Mouse (Mus musculus): ENCODE results near the gene Lrrc29. TPM values are rescaled to one million over a fixed set of nuclear protein-coding genes. Genes with fewer than 3 reads are reported as not detected.

The Lrrc29 gene
- polyA plus RNA-seq, 1 experiment from 2014 or later, result 0.86 TPM

GRCm38 (mm10) chr8:105346611-105347427, 20.7 kb upstream of the Lrrc29 start:
- WGBS, result 2% methylated on average over 34 of the region's 34 CpGs
- no peak overlapping the region for H3K27ac ChIP-seq (replicated peaks; ENCODE audit: low read depth, low read length)

GRCm38 (mm10) chr8:105345061-105345975, 19.2 kb upstream of the Lrrc29 start:
- Histone ChIP-seq H3K9me3 (ENCODE audit: control insufficient read depth, low read length) (no peaks in the 10 kb centered on the region), H3K4me3 (replicated peaks; ENCODE audit: low read depth, low read length) (no peak overlapping the region), H3K4me2 (ENCODE audit: low read length) (no peak overlapping the region), H3K4me1 (ENCODE audit: control insufficient read depth, insufficient read depth, low read length) (peaks cover 25% of the 10 kb centered on the region), H3K9ac (replicated peaks; ENCODE audit: low read length) (no peak overlapping the region), H3K27me3 (ENCODE audit: control insufficient read depth, insufficient read depth, low read length) (no peaks in the 10 kb centered on the region; the same call in 1 of the 2 replicates), H3K36me3 (ENCODE audit: control insufficient read depth, insufficient read depth, low read length) (no peaks in the 10 kb centered on the region), H3K27ac (replicated peaks; ENCODE audit: low read depth, low read length) (no peak overlapping the region)
- WGBS, result 78% methylated on average over 7 of the region's 7 CpGs
- ATAC-seq (ENCODE audit: low FRiP score, low TSS enrichment) (no peak), DNase-seq (no peak)

More at GRCm38 (mm10) chr8:105346611-105347427, 20.7 kb upstream of the Lrrc29 start:
- H3K27me3 ChIP-seq (ENCODE audit: control insufficient read depth, insufficient read depth, low read length), result no peaks in the 10 kb centered on the region; the same call in 1 of the 2 replicates
- peak overlapping the region; percentile 91 for H3K4me2 ChIP-seq (ENCODE audit: low read length)
- DNase-seq (peak; percentile 17), ATAC-seq (ENCODE audit: low FRiP score, low TSS enrichment) (peak; percentile 2; the same call in 1 of the 2 replicates)
- H3K9me3 ChIP-seq (ENCODE audit: control insufficient read depth, low read length), result no peaks in the 10 kb centered on the region
- H3K4me3 ChIP-seq (replicated peaks; ENCODE audit: low read depth, low read length), result peak overlapping the region; percentile 68
- H3K4me1 ChIP-seq (ENCODE audit: control insufficient read depth, insufficient read depth, low read length), result peaks cover 28% of the 10 kb centered on the region
- H3K9ac ChIP-seq (replicated peaks; ENCODE audit: low read length), result peak overlapping the region; percentile 2; the same call in 1 of the 2 replicates
- H3K36me3 ChIP-seq (ENCODE audit: control insufficient read depth, insufficient read depth, low read length), result no peaks in the 10 kb centered on the region

GRCm38 (mm10) chr8:105343791-105344574, 17.9 kb upstream of the Lrrc29 start:
- no peak overlapping the region for H3K27ac ChIP-seq (replicated peaks; ENCODE audit: low read depth, low read length)
- H3K4me2 ChIP-seq (ENCODE audit: low read length), result no peak overlapping the region
- 77% methylated on average over 7 of the region's 8 CpGs for WGBS
- no peak for ATAC-seq (ENCODE audit: low FRiP score, low TSS enrichment)
- H3K4me1 ChIP-seq (ENCODE audit: control insufficient read depth, insufficient read depth, low read length), result peaks cover 18% of the 10 kb centered on the region; the same call in 1 of the 2 replicates
- H3K4me3 ChIP-seq (replicated peaks; ENCODE audit: low read depth, low read length), result no peak overlapping the region
- no peaks in the 10 kb centered on the region; the same call in 1 of the 2 replicates for H3K27me3 ChIP-seq (ENCODE audit: control insufficient read depth, insufficient read depth, low read length)
- H3K36me3 ChIP-seq (ENCODE audit: control insufficient read depth, insufficient read depth, low read length), result no peaks in the 10 kb centered on the region
- H3K9ac ChIP-seq (replicated peaks; ENCODE audit: low read length), result no peak overlapping the region
- no peaks in the 10 kb centered on the region for H3K9me3 ChIP-seq (ENCODE audit: control insufficient read depth, low read length)
- DNase-seq, result no peak

- DNase-seq (no peak), ATAC-seq (ENCODE audit: low FRiP score, low TSS enrichment) (no peak)
- Histone ChIP-seq H3K27me3 (ENCODE audit: control insufficient read depth, insufficient read depth, low read length) (no peaks in the 10 kb centered on the region; the same call in 1 of the 2 replicates), H3K9me3 (ENCODE audit: control insufficient read depth, low read length) (no peaks in the 10 kb centered on the region), H3K4me2 (ENCODE audit: low read length) (no peak overlapping the region), H3K36me3 (ENCODE audit: control insufficient read depth, insufficient read depth, low read length) (no peaks in the 10 kb centered on the region), H3K27ac (replicated peaks; ENCODE audit: low read depth, low read length) (no peak overlapping the region), H3K4me1 (ENCODE audit: control insufficient read depth, insufficient read depth, low read length) (peaks cover 13% of the 10 kb centered on the region; the same call in 1 of the 2 replicates), H3K9ac (replicated peaks; ENCODE audit: low read length) (no peak overlapping the region), H3K4me3 (replicated peaks; ENCODE audit: low read depth, low read length) (no peak overlapping the region)
- 80% methylated on average over 4 of the region's 4 CpGs for WGBS
These were observed 16.7 kb upstream of the Lrrc29 start for GRCm38 (mm10) chr8:105342768-105343167.

- H3K27ac ChIP-seq (replicated peaks; ENCODE audit: low read depth, low read length), result no peak overlapping the region
- peak; percentile 38 for DNase-seq
- H3K4me2 ChIP-seq (ENCODE audit: low read length), result no peak overlapping the region
- 44% methylated on average over 8 of the region's 8 CpGs for WGBS
- H3K4me3 ChIP-seq (replicated peaks; ENCODE audit: low read depth, low read length), result no peak overlapping the region
- H3K9ac ChIP-seq (replicated peaks; ENCODE audit: low read length), result no peak overlapping the region
- no peaks in the 10 kb centered on the region for H3K27me3 ChIP-seq (ENCODE audit: control insufficient read depth, insufficient read depth, low read length)
- 0 out of 2 replicates have a peak, but pooled peaks cover under 1% of the 10 kb centered on the region for H3K4me1 ChIP-seq (ENCODE audit: control insufficient read depth, insufficient read depth, low read length)
- no peak for ATAC-seq (ENCODE audit: low FRiP score, low TSS enrichment)
- 0 out of 2 replicates have a peak, but pooled peaks cover 4% of the 10 kb centered on the region for H3K36me3 ChIP-seq (ENCODE audit: control insufficient read depth, insufficient read depth, low read length)
- H3K9me3 ChIP-seq (ENCODE audit: control insufficient read depth, low read length), result no peaks in the 10 kb centered on the region
These were observed 15.3 kb upstream of the Lrrc29 start for GRCm38 (mm10) chr8:105341399-105341798.

- WGBS, result 87% methylated on average over 6 of the region's 6 CpGs
- Histone ChIP-seq H3K4me1 (ENCODE audit: control insufficient read depth, insufficient read depth, low read length) (no peaks in the 10 kb centered on the region), H3K9me3 (ENCODE audit: control insufficient read depth, low read length) (no peaks in the 10 kb centered on the region), H3K9ac (replicated peaks; ENCODE audit: low read length) (no peak overlapping the region), H3K36me3 (ENCODE audit: control insufficient read depth, insufficient read depth, low read length) (0 out of 2 replicates have a peak, but pooled peaks cover 4% of the 10 kb centered on the region), H3K4me2 (ENCODE audit: low read length) (no peak overlapping the region), H3K27ac (replicated peaks; ENCODE audit: low read depth, low read length) (no peak overlapping the region), H3K4me3 (replicated peaks; ENCODE audit: low read depth, low read length) (no peak overlapping the region), H3K27me3 (ENCODE audit: control insufficient read depth, insufficient read depth, low read length) (no peaks in the 10 kb centered on the region)
- DNase-seq (no peak), ATAC-seq (ENCODE audit: low FRiP score, low TSS enrichment) (no peak)
These were observed 14.0 kb upstream of the Lrrc29 start for GRCm38 (mm10) chr8:105339886-105340635.

- DNase-seq, result no peak
- Histone ChIP-seq H3K9me3 (ENCODE audit: control insufficient read depth, low read length) (no peaks in the 10 kb centered on the region), H3K4me1 (ENCODE audit: control insufficient read depth, insufficient read depth, low read length) (no peaks in the 10 kb centered on the region), H3K27me3 (ENCODE audit: control insufficient read depth, insufficient read depth, low read length) (no peaks in the 10 kb centered on the region), H3K27ac (replicated peaks; ENCODE audit: low read depth, low read length) (no peak overlapping the region), H3K4me2 (ENCODE audit: low read length) (no peak overlapping the region), H3K4me3 (replicated peaks; ENCODE audit: low read depth, low read length) (no peak overlapping the region), H3K36me3 (ENCODE audit: control insufficient read depth, insufficient read depth, low read length) (peaks cover 12% of the 10 kb centered on the region; the same call in 1 of the 2 replicates), H3K9ac (replicated peaks; ENCODE audit: low read length) (no peak overlapping the region)
- ATAC-seq (ENCODE audit: low FRiP score, low TSS enrichment), result no peak
- WGBS, result 72% methylated on average over 4 of the region's 4 CpGs
These were observed 12.9 kb upstream of the Lrrc29 start for GRCm38 (mm10) chr8:105338992-105339391.
